Mouse (Mus musculus) ZHBTc4 (cell line): ENCODE results near the gene Wdr25.
A peak's percentile ranks its signal among the peaks of the same experiment; 100 is the strongest.

Experiments used
- DNase-seq: peaks from one replicate; pipeline ENCODE4 v3.0.0-alpha.2; 2011; ENCODE audit warnings: low read depth, low spot score

The Wdr25 gene

GRCm38 (mm10) chr12:108984471-108984870 lies 91.0 kb downstream of the Wdr25 start:
- no peak for DNase-seq

- DNase-seq: peak; percentile 68
Observed at GRCm38 (mm10) chr12:108985025-108985424, 91.6 kb downstream of the Wdr25 start.

- no peak for DNase-seq
Observed at GRCm38 (mm10) chr12:108987448-108987847, 94.0 kb downstream of the Wdr25 start.

GRCm38 (mm10) chr12:108990425-108990824 lies 97.0 kb downstream of the Wdr25 start:
- no peak for DNase-seq

GRCm38 (mm10) chr12:108993046-108993445 lies 99.6 kb downstream of the Wdr25 start:
- DNase-seq: no peak

- peak; percentile 64 for DNase-seq
Observed at GRCm38 (mm10) chr12:108994436-108995031, 101.1 kb downstream of the Wdr25 start.

- DNase-seq: peak; percentile 62
Observed at GRCm38 (mm10) chr12:108995976-108996636, 102.7 kb downstream of the Wdr25 start.

- DNase-seq: no peak
Observed at GRCm38 (mm10) chr12:108997249-108997648, 103.8 kb downstream of the Wdr25 start.

GRCm38 (mm10) chr12:109002978-109003377 lies 109.5 kb downstream of the Wdr25 start:
- DNase-seq: no peak

- no peak for DNase-seq
Observed at GRCm38 (mm10) chr12:109010070-109010649, 116.7 kb downstream of the Wdr25 start.

GRCm38 (mm10) chr12:109022181-109022691 lies 128.8 kb downstream of the Wdr25 start:
- DNase-seq: no peak

GRCm38 (mm10) chr12:109022966-109023365 lies 129.5 kb downstream of the Wdr25 start:
- no peak for DNase-seq

- peak; percentile 34 for DNase-seq
Observed at GRCm38 (mm10) chr12:109023780-109024179, 130.3 kb downstream of the Wdr25 start.

GRCm38 (mm10) chr12:109037026-109037425 lies 143.6 kb downstream of the Wdr25 start:
- no peak for DNase-seq

GRCm38 (mm10) chr12:109038179-109038819 lies 144.9 kb downstream of the Wdr25 start:
- no peak for DNase-seq

- DNase-seq: no peak
Observed at GRCm38 (mm10) chr12:109039311-109039710, 145.9 kb downstream of the Wdr25 start.

GRCm38 (mm10) chr12:109044497-109044896 lies 151.1 kb downstream of the Wdr25 start:
- DNase-seq: peak; percentile 47

GRCm38 (mm10) chr12:109045581-109045980 lies 152.2 kb downstream of the Wdr25 start:
- DNase-seq: no peak

- no peak for DNase-seq
Observed at GRCm38 (mm10) chr12:109049949-109050348, 156.5 kb downstream of the Wdr25 start.

GRCm38 (mm10) chr12:109053020-109053806 lies 159.8 kb downstream of the Wdr25 start:
- DNase-seq: peak; percentile 42

- no peak for DNase-seq
Observed at GRCm38 (mm10) chr12:109057736-109058135, 164.3 kb downstream of the Wdr25 start.
